Mouse (Mus musculus) monocyte, adult 59 days (primary cell): Measurements from ENCODE around the gene Tmem240. TPM values are rescaled to one million over a fixed set of nuclear protein-coding genes. Genes with fewer than 3 reads are reported as not detected.

Experiments used
- total RNA-seq, 2 experiments: library from RNA; stranded (reverse); gene quantifications; one replicate each; pipeline ENCODE4 v1.2.4; 2023

The Tmem240 gene
- total RNA-seq, result 1 to 10 TPM in 1 of 2 experiments, under 1 TPM in 1; 0.88 to 1.4 TPM

DNA sequence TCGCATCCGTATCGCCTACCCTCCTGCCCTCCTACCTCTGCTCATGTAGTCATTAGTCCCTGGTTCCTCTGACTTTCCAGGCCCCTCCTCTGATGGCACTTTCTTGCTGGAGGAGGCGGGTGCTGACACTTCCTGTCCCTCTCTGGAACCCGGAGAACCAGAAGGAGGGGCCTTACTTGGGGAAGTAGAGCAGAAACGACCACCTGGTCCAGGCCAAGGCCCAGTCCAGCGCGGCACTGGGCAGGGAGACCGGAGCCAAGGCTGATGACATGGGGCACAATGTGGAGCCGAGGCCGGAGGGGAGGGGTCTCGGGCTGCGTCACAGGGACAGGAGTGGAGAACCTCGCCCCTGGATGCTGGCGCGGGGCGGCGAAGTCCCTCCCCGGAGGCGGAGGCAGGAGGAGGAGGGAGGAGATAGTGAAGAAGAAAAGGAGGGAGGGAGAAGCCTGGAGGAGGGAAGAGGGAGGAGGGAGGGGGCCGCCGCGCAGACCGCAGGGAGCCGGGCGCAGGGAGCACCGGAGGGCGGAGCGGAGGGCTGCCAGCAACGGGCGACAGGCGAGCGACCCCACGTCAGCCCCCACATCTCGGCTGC lies at the start of gene Tmem240:
Tmem240 (plus strand) TSS at position 451 of the 592 bp plus-strand sequence.

DNA sequence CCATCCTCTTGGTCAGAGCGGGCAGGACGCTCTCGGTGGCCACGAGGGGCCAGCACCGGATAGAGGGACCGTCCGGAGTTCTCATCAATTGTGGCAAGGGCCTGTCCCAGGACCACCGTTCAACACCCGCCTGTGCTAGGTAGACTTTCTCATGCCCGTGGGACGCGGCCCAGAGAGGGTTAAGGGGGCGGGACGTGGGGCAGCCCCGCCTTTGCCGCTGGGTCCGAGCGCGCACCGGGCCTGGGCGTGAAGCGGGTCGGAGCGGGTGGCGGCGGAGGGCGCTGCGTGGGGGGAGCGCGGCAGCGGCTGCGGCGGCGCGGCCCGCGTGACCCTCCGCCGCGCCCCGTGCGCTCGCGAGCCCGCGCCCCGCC lies 40.5 kb upstream of the Tmem240 start, which contains the start of gene Fndc10:
Fndc10 (plus strand) TSS at position 232 of the 371 bp plus-strand sequence.

DNA sequence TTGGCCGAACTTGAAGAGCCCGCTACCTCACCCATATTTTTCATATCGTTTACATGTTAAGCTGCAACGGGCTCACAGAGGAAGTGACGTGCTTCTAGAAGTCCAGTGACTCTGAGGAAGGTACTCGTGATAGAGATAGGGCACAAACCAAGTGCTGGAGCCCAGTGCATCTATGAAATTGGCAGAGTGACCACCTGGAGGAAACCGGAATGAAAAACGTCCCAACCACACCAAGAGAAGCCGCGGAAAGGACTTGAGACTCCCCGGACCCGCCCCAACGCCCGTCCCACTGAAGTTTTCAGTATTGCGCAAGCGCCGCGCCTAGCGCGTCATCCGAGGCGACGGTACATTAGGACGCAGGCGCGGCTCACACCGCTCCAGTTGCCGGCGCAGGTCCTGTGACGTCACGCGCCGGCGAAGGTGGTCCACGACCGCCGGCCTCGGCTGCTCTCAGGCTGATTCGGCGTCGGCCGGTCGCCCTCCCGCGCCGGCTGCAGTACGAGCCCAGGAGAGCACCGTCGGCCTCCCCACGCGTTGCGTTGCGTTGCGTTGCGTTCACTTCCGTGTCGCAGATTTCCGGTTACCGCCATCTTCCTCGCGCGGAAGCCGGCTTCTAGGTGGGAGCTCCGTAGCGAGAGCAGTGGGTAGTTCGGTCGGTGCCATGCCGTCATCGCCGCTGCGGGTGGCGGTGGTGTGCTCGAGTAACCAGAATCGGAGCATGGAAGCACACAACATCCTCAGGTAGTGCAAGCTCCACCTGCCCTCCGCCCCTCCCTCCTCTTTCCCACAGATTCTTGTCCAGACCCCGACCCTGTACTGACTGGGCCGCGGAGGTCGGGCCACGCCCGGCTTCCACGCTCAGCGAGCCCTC lies 29.6 kb upstream of the Tmem240 start, which contains the start of gene Ssu72:
Ssu72 (plus strand) TSS at position 80 of the 871 bp plus-strand sequence.

DNA sequence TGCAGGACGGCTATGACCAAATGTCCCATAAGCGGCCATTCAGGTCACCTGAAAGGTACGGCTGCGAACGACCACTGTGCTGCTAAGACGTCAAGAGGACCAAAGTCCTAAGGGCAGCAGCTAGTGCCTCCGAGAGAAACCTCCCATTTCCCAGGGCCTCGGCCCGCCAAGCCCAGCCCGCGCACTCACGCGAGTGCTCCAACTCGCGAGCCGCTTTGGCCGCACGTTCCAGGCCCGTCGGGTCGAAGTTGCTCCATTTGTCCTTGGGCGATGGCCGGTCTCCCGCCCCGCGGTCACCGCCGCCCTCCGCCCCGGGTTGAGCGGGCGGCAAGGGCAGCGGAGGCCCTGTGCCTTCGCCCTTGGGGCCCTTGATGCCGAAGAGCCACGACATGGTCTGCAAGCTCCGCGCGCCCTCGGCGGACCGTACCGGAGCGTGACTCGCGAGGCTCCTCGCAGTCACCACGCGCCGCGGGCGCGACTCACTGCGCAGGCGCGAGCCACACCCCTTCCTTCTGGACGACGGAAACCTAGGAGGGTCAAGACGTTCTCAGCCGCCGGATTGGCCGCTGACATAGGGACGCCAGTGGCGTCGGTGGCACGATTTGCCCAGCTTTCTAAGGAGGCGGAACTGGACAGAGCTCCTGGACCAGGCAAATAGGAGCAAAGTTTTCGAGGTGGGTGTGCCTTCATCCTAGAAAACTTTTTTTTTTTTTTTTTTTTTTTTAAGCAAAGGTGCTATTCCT lies 26.2 kb downstream of the Tmem240 start, which contains the start of gene Atad3a:
Atad3a (minus strand) TSS at position 481 of the 743 bp plus-strand sequence.

DNA sequence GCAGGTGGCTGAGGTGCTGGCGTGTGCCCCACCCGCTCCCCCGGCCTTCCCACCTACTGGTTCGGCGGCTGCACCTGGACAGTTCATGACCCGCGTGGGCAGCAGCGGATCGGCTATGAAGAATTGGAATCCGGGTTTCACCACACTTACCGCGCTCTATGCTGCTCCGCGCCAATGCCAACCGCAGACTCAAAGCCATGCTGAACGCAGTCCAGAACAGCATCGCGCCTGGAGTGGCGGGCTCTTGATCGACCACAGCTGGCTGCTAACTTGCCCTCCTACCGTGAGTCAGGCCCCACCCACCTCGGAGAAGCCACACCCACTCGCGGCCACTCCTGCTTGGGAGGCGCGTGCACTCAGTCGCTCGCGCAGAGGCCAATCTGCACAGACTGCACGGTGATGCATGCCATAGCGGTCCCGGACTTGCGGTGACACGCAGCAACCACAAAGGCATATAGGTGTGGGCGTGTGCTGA lies 39.7 kb downstream of the Tmem240 start, which contains the start of gene Vwa1:
Vwa1 (minus strand) TSS at position 419 of the 475 bp plus-strand sequence.

DNA sequence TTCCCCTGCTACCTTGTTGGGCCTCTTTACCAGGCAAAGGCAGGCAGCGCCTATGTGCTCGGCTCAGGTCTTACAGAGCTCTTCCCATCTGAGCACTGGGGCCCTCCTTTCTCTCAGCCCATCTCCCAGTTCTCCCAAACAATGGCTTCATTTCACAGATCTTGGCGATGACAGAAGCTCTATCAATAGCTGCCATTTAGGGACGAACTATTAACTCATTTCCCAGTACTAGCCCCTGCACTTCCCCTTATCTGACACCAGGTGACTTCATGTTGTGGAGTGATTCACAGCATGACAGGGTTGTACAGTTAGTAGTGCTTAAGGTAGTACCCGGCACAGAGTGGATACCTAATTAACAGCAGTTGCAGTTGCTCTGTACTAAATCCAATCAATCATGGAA lies 51.2 kb downstream of the Tmem240 start, which contains the start of gene Tmem88b:
Tmem88b (minus strand) TSS at position 56 of the 400 bp plus-strand sequence.

DNA sequence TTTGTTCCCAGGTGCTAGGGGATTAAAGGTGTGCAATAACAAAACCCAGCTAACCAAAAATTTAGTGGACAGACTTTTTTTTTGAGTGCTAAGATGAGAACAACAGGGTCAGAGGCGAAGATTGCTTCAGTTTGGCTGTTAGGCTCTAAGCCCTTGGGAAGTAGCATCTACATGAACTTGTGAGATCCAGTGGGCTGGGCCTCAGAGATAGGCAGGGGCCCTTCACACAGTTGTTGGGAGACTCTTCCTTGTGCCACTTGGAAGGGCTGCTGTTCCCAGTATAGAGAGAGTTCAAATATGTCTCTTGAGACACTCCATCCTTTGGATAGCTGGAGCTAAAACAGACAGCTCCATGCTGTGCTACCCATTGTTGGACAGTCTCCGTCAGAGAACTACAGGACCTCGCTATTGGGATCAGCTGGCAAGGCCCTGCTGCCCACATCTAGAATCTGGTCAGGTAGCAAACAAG lies 55.5 kb downstream of the Tmem240 start, which contains the start of gene Ankrd65:
Ankrd65 (plus strand) TSS at position 419 of the 469 bp plus-strand sequence.

Other genes starting within 250 kb of the Tmem240 start
- gene Gnb1, start 243.4 kb upstream of the Tmem240 start, total RNA-seq, result 100 to 1,000 TPM; 329 to 370 TPM
- gene Nadk, start 172.4 kb upstream of the Tmem240 start, total RNA-seq, result 100 to 1,000 TPM; 507 to 539 TPM
- gene Slc35e2, start 133.4 kb upstream of the Tmem240 start, total RNA-seq, result 10 to 100 TPM; 14.0 to 16.4 TPM
- 100 to 1,000 TPM in 1 of 2 experiments, 10 to 100 TPM in 1; 95.9 to 117 TPM for gene Cdk11b, start 109.9 kb upstream of the Tmem240 start, total RNA-seq
- gene Gm10563, start 89.4 kb upstream of the Tmem240 start, total RNA-seq, result not detected
- under 1 TPM in 1 of 2 experiments, not detected in 1; 0.36 TPM for gene Mmp23, start 81.4 kb upstream of the Tmem240 start, total RNA-seq
- 10 to 100 TPM; 39.5 to 42.6 TPM for gene Mib2, start 65.6 kb upstream of the Tmem240 start, total RNA-seq
- gene Fndc10, start 40.5 kb upstream of the Tmem240 start, total RNA-seq, result 1 to 10 TPM; 2.2 to 2.7 TPM
- 10 to 100 TPM; 73.7 to 74.0 TPM for gene Ssu72, start 30.0 kb upstream of the Tmem240 start, total RNA-seq
- gene Atad3a, start 26.3 kb downstream of the Tmem240 start, total RNA-seq, result 10 to 100 TPM; 24.2 to 24.6 TPM
- under 1 TPM in 1 of 2 experiments, not detected in 1; 0.21 TPM for gene Vwa1, start 39.9 kb downstream of the Tmem240 start, total RNA-seq
- not detected for gene Tmem88b, start 51.1 kb downstream of the Tmem240 start, total RNA-seq
- not detected for gene Ankrd65, start 55.6 kb downstream of the Tmem240 start, total RNA-seq
- gene Mrpl20, start 68.1 kb downstream of the Tmem240 start, total RNA-seq, result 10 to 100 TPM; 51.0 to 54.8 TPM
- 100 to 1,000 TPM; 158 to 164 TPM for gene Ccnl2, start 77.7 kb downstream of the Tmem240 start, total RNA-seq
- gene Aurkaip1, start 96.5 kb downstream of the Tmem240 start, total RNA-seq, result 10 to 100 TPM; 58.6 to 66.6 TPM
- gene Mxra8, start 104.9 kb downstream of the Tmem240 start, total RNA-seq, result 1 to 10 TPM in 1 of 2 experiments, under 1 TPM in 1; 0.50 to 1.3 TPM
- gene Dvl1, start 112.6 kb downstream of the Tmem240 start, total RNA-seq, result 10 to 100 TPM; 41.4 to 45.3 TPM
- under 1 TPM; 0.58 to 0.84 TPM for gene Tas1r3, start 128.6 kb downstream of the Tmem240 start, total RNA-seq
- 10 to 100 TPM in 1 of 2 experiments, 1 to 10 TPM in 1; 7.6 to 15.4 TPM for gene Cptp, start 134.6 kb downstream of the Tmem240 start, total RNA-seq
- 10 to 100 TPM; 32.4 to 38.0 TPM for gene Ints11, start 134.7 kb downstream of the Tmem240 start, total RNA-seq
- gene Pusl1, start 157.0 kb downstream of the Tmem240 start, total RNA-seq, result 10 to 100 TPM; 23.1 to 25.2 TPM
- 10 to 100 TPM; 57.8 to 64.3 TPM for gene Acap3, start 157.0 kb downstream of the Tmem240 start, total RNA-seq
- 100 to 1,000 TPM; 105 to 114 TPM for gene Ube2j2, start 209.0 kb downstream of the Tmem240 start, total RNA-seq
- 1 to 10 TPM; 2.9 to 9.5 TPM for gene C1qtnf12, start 227.5 kb downstream of the Tmem240 start, total RNA-seq